Mouse (Mus musculus): ENCODE results near the gene Rnf187. TPM values are rescaled to one million over a fixed set of nuclear protein-coding genes. Genes with fewer than 3 reads are reported as not detected.

Gene Rnf187
- polyA plus RNA-seq, 1 experiment from 2014 or later, result 238 TPM

DNA sequence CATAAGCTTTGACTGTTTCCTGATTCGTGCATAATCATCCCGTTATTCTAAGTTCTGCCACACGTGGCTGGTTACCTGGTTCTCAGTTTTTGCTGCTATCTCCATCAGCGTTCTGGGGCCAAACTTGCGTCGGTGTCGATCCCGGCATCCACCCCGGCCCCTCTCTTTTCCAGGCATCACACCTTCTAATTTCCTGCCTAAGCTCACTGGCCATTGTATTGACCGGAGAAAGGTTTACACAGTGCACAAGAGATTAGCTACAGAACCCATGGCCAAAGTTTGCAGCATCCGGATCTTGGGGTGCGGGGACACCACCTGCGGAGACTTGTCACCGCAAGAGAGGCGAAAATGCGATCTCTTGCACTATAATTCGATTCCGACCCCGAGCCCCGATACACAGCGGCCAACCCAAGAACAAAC, 38.9 kb upstream of the Rnf187 start:
- peaks cover 33% of the 10 kb centered on the region for H3K4me1 ChIP-seq
- no peak for DNase-seq (ENCODE audit: low spot score)
- H3K27ac ChIP-seq, result peak overlapping the region; percentile 88
- peaks cover 45% of the 10 kb centered on the region for H3K36me3 ChIP-seq
- no peaks in the 10 kb centered on the region for H3K27me3 ChIP-seq (ENCODE audit: low read depth, poor library complexity, severe bottlenecking)
- H3K9me3 ChIP-seq (replicated peaks), result no peaks in the 10 kb centered on the region
- WGBS, result under 1% methylated on average over 21 of the region's 21 CpGs
- H3K4me3 ChIP-seq, result peak overlapping the region; percentile 81

DNA sequence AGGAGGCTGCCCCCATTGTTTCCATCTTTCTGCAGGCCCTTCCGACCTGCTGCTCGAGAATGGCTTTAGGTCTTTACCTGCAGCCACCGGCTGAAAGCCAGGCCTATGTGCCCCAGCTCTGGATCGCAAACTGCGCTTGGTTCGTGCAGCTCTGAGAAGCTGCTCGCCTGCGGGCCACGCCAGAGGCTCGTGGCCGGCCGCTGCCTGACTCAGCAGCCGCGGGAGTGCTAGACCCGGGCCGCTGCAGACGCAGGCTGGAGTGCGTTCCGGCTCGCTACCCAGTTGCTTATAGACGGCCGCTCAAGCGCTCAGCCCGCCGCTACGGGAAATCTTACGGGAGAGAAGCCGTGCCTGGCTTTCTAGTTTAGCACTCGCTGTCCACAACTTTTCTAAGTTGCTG, 38.4 kb upstream of the Rnf187 start:
- no peaks in the 10 kb centered on the region for H3K9me3 ChIP-seq (replicated peaks)
- peak; percentile 62 for DNase-seq (ENCODE audit: low spot score)

DNA sequence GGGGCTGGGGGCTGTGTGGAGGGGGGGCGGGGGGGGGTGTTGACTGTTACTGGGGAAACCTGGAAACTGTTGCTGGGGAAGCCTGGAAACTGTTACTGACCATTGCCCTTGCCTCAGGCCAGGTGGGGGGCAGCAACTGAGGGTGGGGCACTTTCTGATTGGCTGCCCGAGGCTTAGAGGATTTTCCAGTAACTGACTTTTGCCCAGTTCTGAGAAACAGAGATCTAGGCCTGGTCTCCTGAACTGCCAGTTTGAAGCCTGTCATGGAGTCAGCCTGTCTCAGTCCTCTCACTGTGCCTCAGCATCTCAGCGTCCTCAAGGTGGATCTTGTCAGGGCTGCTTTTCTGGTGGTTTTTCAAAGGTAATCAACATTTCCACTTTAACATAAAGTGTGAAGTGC, 35.7 kb upstream of the Rnf187 start:
- Histone ChIP-seq H3K9me3 (replicated peaks) (no peaks in the 10 kb centered on the region), H3K4me3 (no peak overlapping the region), H3K27ac (no peak overlapping the region), H3K27me3 (ENCODE audit: low read depth, poor library complexity, severe bottlenecking) (no peaks in the 10 kb centered on the region), H3K36me3 (peaks cover 56% of the 10 kb centered on the region), H3K4me1 (peaks cover 19% of the 10 kb centered on the region)
- DNase-seq (ENCODE audit: low spot score), result no peak
- WGBS, result 91% methylated on average over 3 of the region's 3 CpGs

More for the DNA sequence above, 38.4 kb upstream of the Rnf187 start:
- H3K4me3 ChIP-seq, result peak overlapping the region; percentile 81
- H3K36me3 ChIP-seq, result peaks cover 45% of the 10 kb centered on the region
- H3K27ac ChIP-seq, result peak overlapping the region; percentile 88
- H3K27me3 ChIP-seq (ENCODE audit: low read depth, poor library complexity, severe bottlenecking), result no peaks in the 10 kb centered on the region
- peaks cover 33% of the 10 kb centered on the region for H3K4me1 ChIP-seq
- under 1% methylated on average over 29 of the region's 29 CpGs for WGBS

- H3K4me3 ChIP-seq, result no peak overlapping the region
- H3K27me3 ChIP-seq (ENCODE audit: low read depth, poor library complexity, severe bottlenecking), result no peaks in the 10 kb centered on the region
- peaks cover 4% of the 10 kb centered on the region; the same call in 1 of the 2 replicates for H3K4me1 ChIP-seq
- H3K9me3 ChIP-seq (replicated peaks), result no peaks in the 10 kb centered on the region
- DNase-seq (ENCODE audit: low spot score), result no peak
- peaks cover 77% of the 10 kb centered on the region for H3K36me3 ChIP-seq
- H3K27ac ChIP-seq, result no peak overlapping the region
- WGBS, result 99% methylated on average over 3 of the region's 3 CpGs
These were observed 33.1 kb upstream of the Rnf187 start for GRCm38 (mm10) chr11:58971796-58972195.

DNA sequence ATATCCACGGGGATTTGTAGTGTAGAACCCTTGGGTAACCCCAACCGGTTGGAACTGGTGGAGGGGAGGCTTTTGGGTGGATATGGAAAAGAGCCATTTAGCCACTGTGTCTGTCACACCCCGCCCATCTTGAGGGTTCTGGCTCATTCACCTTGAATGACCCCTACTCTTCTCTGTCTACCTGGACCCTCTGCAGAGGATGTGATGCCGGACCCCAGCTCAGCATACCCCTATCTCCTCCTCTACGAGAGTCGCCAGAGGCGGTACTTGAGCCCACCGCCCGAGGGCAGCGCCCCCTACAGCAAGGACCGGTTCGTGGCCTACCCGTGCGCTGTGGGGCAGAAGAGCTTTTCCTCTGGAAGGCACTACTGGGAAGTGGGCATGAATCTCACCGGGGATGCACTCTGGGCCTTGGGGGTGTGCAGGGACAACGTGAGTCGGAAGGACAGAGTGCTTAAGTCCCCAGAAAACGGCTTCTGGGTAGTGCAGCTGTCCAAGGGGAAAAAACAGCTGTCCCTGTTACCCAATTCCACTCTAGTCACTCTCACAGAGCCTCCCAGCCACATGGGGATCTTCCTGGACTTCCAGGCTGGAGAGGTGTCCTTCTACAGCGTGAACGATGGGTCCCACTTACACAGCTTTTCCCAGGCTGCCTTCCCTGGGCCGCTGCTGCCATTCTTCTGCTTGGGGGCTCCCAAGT, 32.3 kb upstream of the Rnf187 start:
- H3K4me1 ChIP-seq, result 0 out of 2 replicates have a peak, but pooled peaks cover 4% of the 10 kb centered on the region
- no peak for DNase-seq (ENCODE audit: low spot score)
- WGBS, result 88% methylated on average over 21 of the region's 21 CpGs
- peaks cover 77% of the 10 kb centered on the region for H3K36me3 ChIP-seq
- no peaks in the 10 kb centered on the region for H3K27me3 ChIP-seq (ENCODE audit: low read depth, poor library complexity, severe bottlenecking)
- H3K9me3 ChIP-seq (replicated peaks), result no peaks in the 10 kb centered on the region
- H3K4me3 ChIP-seq, result no peak overlapping the region
- no peak overlapping the region for H3K27ac ChIP-seq

GRCm38 (mm10) chr11:58969659-58970058, 30.9 kb upstream of the Rnf187 start:
- peaks cover 10% of the 10 kb centered on the region for H3K4me1 ChIP-seq
- WGBS, result 79% methylated on average over 6 of the region's 6 CpGs
- H3K36me3 ChIP-seq, result peaks cover 64% of the 10 kb centered on the region

GRCm38 (mm10) chr11:58969027-58969426, 30.3 kb upstream of the Rnf187 start:
- WGBS, result 89% methylated on average over 8 of the region's 8 CpGs
- Histone ChIP-seq H3K4me3 (no peak overlapping the region), H3K9me3 (replicated peaks) (no peaks in the 10 kb centered on the region), H3K27ac (no peak overlapping the region), H3K4me1 (peaks cover 10% of the 10 kb centered on the region), H3K27me3 (ENCODE audit: low read depth, poor library complexity, severe bottlenecking) (peaks cover 3% of the 10 kb centered on the region; the same call in 1 of the 2 replicates), H3K36me3 (peaks cover 58% of the 10 kb centered on the region)
- no peak for DNase-seq (ENCODE audit: low spot score)

More at GRCm38 (mm10) chr11:58969659-58970058, 30.9 kb upstream of the Rnf187 start:
- H3K27me3 ChIP-seq (ENCODE audit: low read depth, poor library complexity, severe bottlenecking), result no peaks in the 10 kb centered on the region
- DNase-seq (ENCODE audit: low spot score), result no peak
- H3K4me3 ChIP-seq, result no peak overlapping the region
- no peak overlapping the region for H3K27ac ChIP-seq
- H3K9me3 ChIP-seq (replicated peaks), result no peaks in the 10 kb centered on the region

GRCm38 (mm10) chr11:58968551-58968950, 29.8 kb upstream of the Rnf187 start:
- no peaks in the 10 kb centered on the region for H3K9me3 ChIP-seq (replicated peaks)

DNA sequence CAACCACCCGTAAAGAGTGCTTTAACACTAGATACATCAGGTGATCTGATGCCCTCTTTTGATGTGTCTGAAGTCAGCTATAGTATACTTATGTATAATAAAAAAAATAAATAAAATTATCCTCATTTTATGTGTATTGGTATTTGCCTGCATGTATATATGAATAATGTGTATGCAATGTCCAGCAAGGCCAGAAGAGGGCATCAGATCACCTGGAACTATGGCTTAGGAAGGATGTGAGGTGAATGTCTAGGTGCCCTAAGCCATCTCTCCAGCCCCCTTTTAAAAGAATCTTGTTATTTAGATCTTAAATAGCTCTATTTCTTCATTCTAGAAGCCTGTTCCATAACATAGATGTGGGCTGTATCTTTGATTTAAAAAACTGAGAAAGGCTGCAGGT, 28.6 kb upstream of the Rnf187 start:
- H3K27me3 ChIP-seq (ENCODE audit: low read depth, poor library complexity, severe bottlenecking), result peaks cover 20% of the 10 kb centered on the region
- peaks cover 17% of the 10 kb centered on the region for H3K4me1 ChIP-seq
- no peak overlapping the region for H3K4me3 ChIP-seq
- H3K36me3 ChIP-seq, result peaks cover 51% of the 10 kb centered on the region
- H3K27ac ChIP-seq, result no peak overlapping the region
- H3K9me3 ChIP-seq (replicated peaks), result no peaks in the 10 kb centered on the region
- 94% methylated on average over 1 of the region's 1 CpGs for WGBS
- no peak for DNase-seq (ENCODE audit: low spot score)

More at GRCm38 (mm10) chr11:58968551-58968950, 29.8 kb upstream of the Rnf187 start:
- no peak overlapping the region for H3K4me3 ChIP-seq
- no peak for DNase-seq (ENCODE audit: low spot score)
- peaks cover 15% of the 10 kb centered on the region for H3K4me1 ChIP-seq
- peaks cover 55% of the 10 kb centered on the region for H3K36me3 ChIP-seq
- H3K27ac ChIP-seq, result no peak overlapping the region
- 82% methylated on average over 7 of the region's 7 CpGs for whole genome bisulfite sequencing
- peaks cover 8% of the 10 kb centered on the region for H3K27me3 ChIP-seq (ENCODE audit: low read depth, poor library complexity, severe bottlenecking)

GRCm38 (mm10) chr11:58965001-58965760, 26.5 kb upstream of the Rnf187 start:
- Histone ChIP-seq H3K9me3 (replicated peaks) (no peaks in the 10 kb centered on the region), H3K27me3 (ENCODE audit: low read depth, poor library complexity, severe bottlenecking) (peaks cover 38% of the 10 kb centered on the region), H3K27ac (no peak overlapping the region), H3K4me1 (peaks cover 19% of the 10 kb centered on the region), H3K36me3 (peaks cover 29% of the 10 kb centered on the region), H3K4me3 (no peak overlapping the region)
- DNase-seq (ENCODE audit: low spot score), result no peak
- WGBS, result 57% methylated on average over 12 of the region's 12 CpGs

DNA sequence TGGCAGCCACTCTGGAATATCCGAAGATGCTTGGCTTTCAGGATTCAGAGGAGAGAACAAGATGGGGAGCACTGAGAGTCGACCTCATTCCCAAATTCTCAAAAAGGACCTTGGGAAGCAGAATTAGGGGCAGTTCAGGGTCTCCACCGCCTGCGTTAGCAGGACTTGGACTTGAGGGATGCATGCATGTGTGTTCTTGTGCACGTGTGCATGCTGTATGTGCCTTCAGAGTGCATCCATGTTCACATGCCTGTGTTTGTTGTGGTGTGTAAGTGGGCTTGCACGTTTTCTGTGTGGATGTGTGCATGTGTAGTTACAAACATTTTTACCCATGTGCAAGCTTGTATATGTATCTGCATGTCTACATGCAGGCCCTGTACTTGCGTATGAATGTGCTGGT, 25.5 kb upstream of the Rnf187 start:
- no peak for DNase-seq (ENCODE audit: low spot score)
- Histone ChIP-seq H3K27ac (no peak overlapping the region), H3K4me1 (peaks cover 28% of the 10 kb centered on the region), H3K4me3 (no peak overlapping the region), H3K36me3 (peaks cover 20% of the 10 kb centered on the region), H3K27me3 (ENCODE audit: low read depth, poor library complexity, severe bottlenecking) (peaks cover 38% of the 10 kb centered on the region), H3K9me3 (replicated peaks) (no peaks in the 10 kb centered on the region)
- 91% methylated on average over 7 of the region's 7 CpGs for WGBS

DNA sequence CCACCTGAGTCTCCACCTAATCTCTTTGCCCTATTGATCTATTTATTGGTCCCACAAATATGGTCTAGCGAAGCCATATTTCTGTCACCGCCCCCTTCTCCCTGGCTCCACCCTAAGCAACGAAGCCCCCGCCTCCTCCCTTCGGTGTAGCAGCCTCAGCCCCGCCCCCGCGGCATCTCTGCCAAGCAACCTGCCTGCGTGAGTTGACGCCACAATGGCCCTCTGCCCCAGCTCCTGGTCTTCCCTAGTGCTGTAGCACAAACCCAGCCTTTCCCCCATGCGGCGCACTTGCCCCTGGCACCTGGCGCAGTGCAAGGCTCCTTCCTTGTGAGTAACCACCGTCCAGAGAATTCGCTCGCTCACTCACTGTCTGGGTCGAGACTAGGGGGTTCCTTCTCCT, 24.8 kb upstream of the Rnf187 start:
- Histone ChIP-seq H3K4me3 (no peak overlapping the region), H3K27ac (no peak overlapping the region), H3K9me3 (replicated peaks) (no peaks in the 10 kb centered on the region), H3K36me3 (peaks cover 13% of the 10 kb centered on the region), H3K27me3 (ENCODE audit: low read depth, poor library complexity, severe bottlenecking) (peaks cover 44% of the 10 kb centered on the region), H3K4me1 (peaks cover 28% of the 10 kb centered on the region)
- no peak for DNase-seq (ENCODE audit: low spot score)
- WGBS, result 36% methylated on average over 17 of the region's 17 CpGs
